Mouse (Mus musculus) embryonic facial prominence, embryonic 11.5 days (tissue): ENCODE measurements at regions not wholly inside any gene's neighbourhood (a gene's known extent, or its start where the extent isn't known, plus 50 kb on each side); places are given as distances from the start of the nearest gene placed in this dataset.

Experiments
- ATAC-seq: fragments of 200-750 bp; cut with Nextera tagmentation; replicated peaks from 2 replicates; pipeline ENCODE4 v1.8.0; 2017; ENCODE audit warnings: low read depth; ENCODE audit not compliant: insufficient number of reproducible peaks, low FRiP score, low TSS enrichment
- DNase-seq: peaks from one replicate; pipeline ENCODE4 v3.0.0-alpha.2; 2015; ENCODE audit warnings: low spot score
- H3K27ac ChIP-seq: fragments of 300-500 bp; sonication (generic); replicated peaks from 2 replicates; pipeline ENCODE4 v1.5.1; 2014; ENCODE audit warnings: mild to moderate bottlenecking, low read depth, low read length, control low read depth
- H3K27me3 ChIP-seq: fragments of 300-500 bp; sonication (generic); 2 replicates; pipeline ENCODE4 v1.6.1; 2014; ENCODE audit warnings: mild to moderate bottlenecking, low read length, moderate library complexity, mixed read lengths; ENCODE audit not compliant: control insufficient read depth, insufficient read depth
- H3K36me3 ChIP-seq: fragments of 300-500 bp; sonication (generic); replicated peaks from 2 replicates; pipeline ENCODE4 v1.6.1; 2014; ENCODE audit warnings: low read depth, mild to moderate bottlenecking, low read length, moderate library complexity, mixed read lengths; ENCODE audit not compliant: control insufficient read depth, insufficient read depth
- H3K4me1 ChIP-seq: fragments of 300-500 bp; sonication (generic); 2 replicates; pipeline ENCODE4 v1.6.1; 2014; ENCODE audit warnings: low read length, mixed read lengths; ENCODE audit not compliant: control insufficient read depth, insufficient read depth
- H3K4me2 ChIP-seq: fragments of 300-500 bp; sonication (generic); 2 replicates; pipeline ENCODE4 v1.6.1; 2014; ENCODE audit warnings: low read depth, mild to moderate bottlenecking, control low read depth, low read length, moderate library complexity
- H3K4me3 ChIP-seq: fragments of 300-500 bp; sonication (generic); 2 replicates; pipeline ENCODE4 v1.5.1; 2014; ENCODE audit warnings: low read depth, low read length, control low read depth
- H3K9ac ChIP-seq: fragments of 300-500 bp; sonication (generic); replicated peaks from 2 replicates; pipeline ENCODE4 v1.6.1; 2014; ENCODE audit warnings: mild to moderate bottlenecking, control low read depth, low read length
- H3K9me3 ChIP-seq: fragments of 300-500 bp; sonication (generic); replicated peaks from 2 replicates; pipeline ENCODE4 v1.6.1; 2016; ENCODE audit warnings: mild to moderate bottlenecking, low read length, inconsistent platforms, mixed read lengths; ENCODE audit not compliant: control insufficient read depth
- WGBS: fragments of 180-500 bp; shearing (Covaris S2); extraction: QIAGEN DNeasy Blood & Tissue Kit; methylation state at CpG from one replicate; pipeline ENCODE4 v1.1.7; 2014; 5-methylcytosine and 5-hydroxymethylcytosine counted together

- Histone ChIP-seq H3K4me1 (no peaks in the 10 kb centered on the region; the same call in 1 of the 2 replicates), H3K9ac (no peak overlapping the region), H3K36me3 (no peaks in the 10 kb centered on the region), H3K27me3 (no peaks in the 10 kb centered on the region), H3K4me2 (no peak overlapping the region), H3K4me3 (no peak overlapping the region), H3K27ac (no peak overlapping the region), H3K9me3 (no peaks in the 10 kb centered on the region)
- DNase-seq, result no peak
- WGBS, result 94% methylated on average over 6 of the region's 6 CpGs
- no peak for ATAC-seq
These were observed 335.9 kb upstream of the Id2 start for GRCm38 (mm10) chr12:25432796-25433195.

- Histone ChIP-seq H3K27ac (no peak overlapping the region), H3K9me3 (no peaks in the 10 kb centered on the region), H3K9ac (no peak overlapping the region), H3K27me3 (no peaks in the 10 kb centered on the region), H3K36me3 (no peaks in the 10 kb centered on the region), H3K4me2 (no peak overlapping the region), H3K4me1 (no peaks in the 10 kb centered on the region; the same call in 1 of the 2 replicates), H3K4me3 (no peak overlapping the region)
- ATAC-seq, result no peak
- DNase-seq, result no peak
- WGBS, result 96% methylated on average over 4 of the region's 4 CpGs
These were observed 334.0 kb upstream of the Id2 start for GRCm38 (mm10) chr12:25430911-25431310.

- Histone ChIP-seq H3K9ac (0 out of 2 replicates have a peak overlapping the region, but pooled peaks have one; percentile 9), H3K4me2 (no peak overlapping the region), H3K9me3 (no peaks in the 10 kb centered on the region), H3K36me3 (no peaks in the 10 kb centered on the region), H3K4me1 (no peaks in the 10 kb centered on the region; the same call in 1 of the 2 replicates), H3K4me3 (no peak overlapping the region), H3K27me3 (no peaks in the 10 kb centered on the region), H3K27ac (no peak overlapping the region)
- no peak for ATAC-seq
- WGBS, result 86% methylated on average over 11 of the region's 11 CpGs
- no peak for DNase-seq
These were observed 331.1 kb upstream of the Id2 start for GRCm38 (mm10) chr12:25427911-25428642.

GRCm38 (mm10) chr12:25417336-25417735 is 320.4 kb upstream of the Id2 start:
- Histone ChIP-seq H3K4me3 (no peak overlapping the region), H3K9me3 (no peaks in the 10 kb centered on the region), H3K27me3 (no peaks in the 10 kb centered on the region), H3K4me1 (no peaks in the 10 kb centered on the region), H3K9ac (no peak overlapping the region), H3K4me2 (no peak overlapping the region), H3K36me3 (no peaks in the 10 kb centered on the region), H3K27ac (no peak overlapping the region)
- no peak for DNase-seq
- 73% methylated on average over 4 of the region's 4 CpGs for WGBS
- ATAC-seq, result no peak

GRCm38 (mm10) chr12:25416571-25416970 is 319.6 kb upstream of the Id2 start:
- H3K4me2 ChIP-seq, result no peak overlapping the region
- H3K9me3 ChIP-seq, result no peaks in the 10 kb centered on the region
- no peaks in the 10 kb centered on the region for H3K36me3 ChIP-seq
- WGBS, result 70% methylated on average over 3 of the region's 3 CpGs
- DNase-seq, result no peak
- H3K27me3 ChIP-seq, result no peaks in the 10 kb centered on the region
- ATAC-seq, result no peak
- H3K9ac ChIP-seq, result no peak overlapping the region
- H3K27ac ChIP-seq, result no peak overlapping the region
- H3K4me1 ChIP-seq, result no peaks in the 10 kb centered on the region
- H3K4me3 ChIP-seq, result no peak overlapping the region

- Histone ChIP-seq H3K4me2 (no peak overlapping the region), H3K4me1 (no peaks in the 10 kb centered on the region), H3K4me3 (no peak overlapping the region), H3K36me3 (no peaks in the 10 kb centered on the region), H3K9ac (no peak overlapping the region), H3K27ac (no peak overlapping the region), H3K9me3 (no peaks in the 10 kb centered on the region), H3K27me3 (no peaks in the 10 kb centered on the region)
- ATAC-seq (no peak), DNase-seq (no peak)
- WGBS, result 37% methylated on average over 3 of the region's 3 CpGs
These were observed 318.7 kb upstream of the Id2 start for GRCm38 (mm10) chr12:25415641-25416040.

GRCm38 (mm10) chr12:25415232-25415631 is 318.3 kb upstream of the Id2 start:
- no peaks in the 10 kb centered on the region for H3K27me3 ChIP-seq
- 23% methylated on average over 2 of the region's 2 CpGs for WGBS
- DNase-seq (peak; percentile 65), ATAC-seq (no peak)
- H3K4me1 ChIP-seq, result no peaks in the 10 kb centered on the region
- H3K4me2 ChIP-seq, result no peak overlapping the region
- no peaks in the 10 kb centered on the region for H3K36me3 ChIP-seq
- H3K27ac ChIP-seq, result no peak overlapping the region
- no peak overlapping the region for H3K9ac ChIP-seq
- H3K9me3 ChIP-seq, result no peaks in the 10 kb centered on the region
- H3K4me3 ChIP-seq, result no peak overlapping the region

GRCm38 (mm10) chr12:25407301-25407700 is 310.4 kb upstream of the Id2 start:
- ATAC-seq (no peak), DNase-seq (no peak)
- no peaks in the 10 kb centered on the region for H3K27me3 ChIP-seq
- no peak overlapping the region for H3K4me2 ChIP-seq
- no peak overlapping the region for H3K9ac ChIP-seq
- 85% methylated on average over 2 of the region's 2 CpGs for WGBS
- no peaks in the 10 kb centered on the region for H3K36me3 ChIP-seq
- no peaks in the 10 kb centered on the region for H3K9me3 ChIP-seq
- H3K27ac ChIP-seq, result no peak overlapping the region
- H3K4me3 ChIP-seq, result no peak overlapping the region
- no peaks in the 10 kb centered on the region for H3K4me1 ChIP-seq
